Mouse (Mus musculus) lung, postnatal 0 days (tissue): ENCODE measurements around the gene Tas2r106. TPM values are rescaled to one million over a fixed set of nuclear protein-coding genes. Genes with fewer than 3 reads are reported as not detected.

Experiments
- ATAC-seq: fragments of 200-750 bp; cut with Nextera tagmentation; 2 replicates; pipeline ENCODE4 v1.8.0; 2017; ENCODE audit warnings: moderate library complexity
- DNase-seq: peaks from one replicate; pipeline ENCODE4 v3.0.0-alpha.2; 2016; ENCODE audit warnings: low spot score
- H3K27ac ChIP-seq: fragments of 300-500 bp; sonication (generic); 2 replicates; pipeline ENCODE4 v1.5.1; 2014; ENCODE audit warnings: antibody characterized with exemption, mild to moderate bottlenecking, low read length, mixed read lengths
- H3K27me3 ChIP-seq: fragments of 300-500 bp; sonication (generic); replicated peaks from 2 replicates; pipeline ENCODE4 v1.6.1; 2014; ENCODE audit warnings: low read length, mixed read lengths; ENCODE audit not compliant: insufficient read depth
- H3K36me3 ChIP-seq: fragments of 300-500 bp; sonication (generic); 2 replicates; pipeline ENCODE4 v1.6.1; 2014; ENCODE audit warnings: low read length, mixed read lengths; ENCODE audit not compliant: insufficient read depth
- H3K4me1 ChIP-seq: fragments of 300-500 bp; sonication (generic); 2 replicates; pipeline ENCODE4 v1.6.1; 2014; ENCODE audit warnings: antibody characterized with exemption, low read depth, low read length, mixed read lengths; ENCODE audit not compliant: insufficient read depth
- H3K4me2 ChIP-seq: fragments of 300-500 bp; sonication (generic); replicated peaks from 2 replicates; pipeline ENCODE4 v1.6.1; 2014; ENCODE audit warnings: low read depth, mild to moderate bottlenecking, low read length, moderate library complexity, mixed read lengths
- H3K4me3 ChIP-seq: fragments of 300-500 bp; sonication (generic); 2 replicates; pipeline ENCODE4 v1.5.1; 2014; ENCODE audit warnings: low read depth, low read length
- H3K9ac ChIP-seq: fragments of 300-500 bp; sonication (generic); replicated peaks from 2 replicates; pipeline ENCODE4 v1.6.1; 2014; ENCODE audit warnings: low read depth, mild to moderate bottlenecking
- H3K9me3 ChIP-seq: fragments of 300-500 bp; sonication (generic); 2 replicates; pipeline ENCODE4 v1.6.1; 2016; ENCODE audit warnings: low read length, mixed read lengths
- CTCF ChIP-seq: IDR thresholded peaks from 2 replicates; pipeline ENCODE4 v1.5.1; 2016; ENCODE audit warnings: antibody characterized with exemption, mild to moderate bottlenecking
- EP300 ChIP-seq: IDR thresholded peaks from 2 replicates; pipeline ENCODE4 v1.6.1; 2016; ENCODE audit warnings: antibody characterized with exemption, mild to moderate bottlenecking, control low read depth
- WGBS: fragments of 180-500 bp; shearing (Covaris S2); extraction: QIAGEN DNeasy Blood & Tissue Kit; methylation state at CpG from one replicate; pipeline ENCODE4 v1.1.7; 2014; 5-methylcytosine and 5-hydroxymethylcytosine counted together
- polyA plus RNA-seq: library from polyadenylated mRNA; unstranded; fragments of >200 nt; fragmentation: Nextera tagmentation; extraction: Ambion mirVana; gene quantifications from 2 replicates; pipeline ENCODE4 v1.2.1, GENCODE M21; 2015

The Tas2r106 gene
- polyA plus RNA-seq, result not detected in 2 replicates

GRCm38 (mm10) chr6:131678786-131679185 lies at the start of gene Tas2r106:
Gene Tas2r106, minus strand, starts transcription at chr6:131678886.
- TF ChIP-seq CTCF, result no peak
- TF ChIP-seq EP300, result no peak
- DNase-seq, result no peak
- Histone ChIP-seq H3K27ac (no peak within 1 kb of the TSS), H3K9me3 (no peaks in the 10 kb centered on the region), H3K27me3 (no peaks in the 10 kb centered on the region), H3K36me3 (no peaks in the 10 kb centered on the region), H3K9ac (no peak within 1 kb of the TSS), H3K4me3 (no peak within 1 kb of the TSS), H3K4me2 (no peak within 1 kb of the TSS), H3K4me1 (no peaks in the 10 kb centered on the region)
- 60% methylated on average over 3 of the region's 3 CpGs for WGBS
- no peak for ATAC-seq

GRCm38 (mm10) chr6:131712803-131713202 lies 34.1 kb upstream of the Tas2r106 start:
- no peaks in the 10 kb centered on the region for H3K27me3 ChIP-seq

GRCm38 (mm10) chr6:131689963-131690362 lies 11.3 kb upstream of the Tas2r106 start, which contains the start of gene Tas2r114:
Gene Tas2r114, minus strand, starts transcription at chr6:131690063.
- H3K9me3 ChIP-seq, result no peaks in the 10 kb centered on the region
- H3K9ac ChIP-seq, result no peak within 1 kb of the TSS
- DNase-seq, result no peak
- H3K4me1 ChIP-seq, result no peaks in the 10 kb centered on the region
- ATAC-seq, result no peak
- no peaks in the 10 kb centered on the region for H3K27me3 ChIP-seq
- H3K36me3 ChIP-seq, result no peaks in the 10 kb centered on the region
- no peak within 1 kb of the TSS for H3K27ac ChIP-seq
- no peak for TF ChIP-seq CTCF
- no peak for TF ChIP-seq EP300
- no peak within 1 kb of the TSS for H3K4me2 ChIP-seq
- H3K4me3 ChIP-seq, result no peak within 1 kb of the TSS

More at GRCm38 (mm10) chr6:131712803-131713202, 34.1 kb upstream of the Tas2r106 start:
- H3K36me3 ChIP-seq, result no peaks in the 10 kb centered on the region
- no peak for DNase-seq
- WGBS, result 43% methylated on average over 7 of the region's 7 CpGs
- TF ChIP-seq EP300, result no peak
- no peak for TF ChIP-seq CTCF
- H3K4me2 ChIP-seq, result no peak overlapping the region
- no peak for ATAC-seq
- no peak overlapping the region for H3K9ac ChIP-seq
- no peaks in the 10 kb centered on the region for H3K9me3 ChIP-seq
- no peaks in the 10 kb centered on the region for H3K4me1 ChIP-seq
- no peak overlapping the region for H3K27ac ChIP-seq
- no peak overlapping the region for H3K4me3 ChIP-seq

- no peak for ATAC-seq
- Histone ChIP-seq H3K4me3 (no peak within 1 kb of the TSS), H3K9me3 (no peaks in the 10 kb centered on the region), H3K4me1 (no peaks in the 10 kb centered on the region), H3K27me3 (no peaks in the 10 kb centered on the region), H3K9ac (no peak within 1 kb of the TSS), H3K4me2 (no peak within 1 kb of the TSS), H3K27ac (no peak within 1 kb of the TSS), H3K36me3 (no peaks in the 10 kb centered on the region)
- 56% methylated on average over 1 of the region's 1 CpGs for WGBS
- TF ChIP-seq EP300 (no peak), CTCF (no peak)
- no peak for DNase-seq
These were observed 8.7 kb upstream of the Tas2r106 start, which contains the start of gene Tas2r105 for GRCm38 (mm10) chr6:131687395-131687794. Gene Tas2r105, minus strand, starts transcription at chr6:131687495.

GRCm38 (mm10) chr6:131685644-131686043 lies 7.0 kb upstream of the Tas2r106 start, which contains the start of gene Tas2r104:
Gene Tas2r104, minus strand, starts transcription at chr6:131685744.
- Histone ChIP-seq H3K27me3 (no peaks in the 10 kb centered on the region), H3K36me3 (no peaks in the 10 kb centered on the region), H3K9ac (no peak within 1 kb of the TSS), H3K9me3 (no peaks in the 10 kb centered on the region), H3K4me3 (no peak within 1 kb of the TSS), H3K27ac (no peak within 1 kb of the TSS), H3K4me2 (no peak within 1 kb of the TSS), H3K4me1 (no peaks in the 10 kb centered on the region)
- 73% methylated on average over 1 of the region's 1 CpGs for WGBS
- no peak for ATAC-seq
- TF ChIP-seq EP300, result no peak
- TF ChIP-seq CTCF, result no peak
- no peak for DNase-seq

GRCm38 (mm10) chr6:131660049-131660448 lies 18.6 kb downstream of the Tas2r106 start, which contains the start of gene Tas2r107:
Gene Tas2r107, minus strand, starts transcription at chr6:131660149.
- TF ChIP-seq CTCF (no peak), EP300 (no peak)
- no peak within 1 kb of the TSS for H3K4me3 ChIP-seq
- H3K9me3 ChIP-seq, result no peaks in the 10 kb centered on the region
- H3K36me3 ChIP-seq, result no peaks in the 10 kb centered on the region
- H3K4me2 ChIP-seq, result no peak within 1 kb of the TSS
- no peaks in the 10 kb centered on the region for H3K4me1 ChIP-seq
- H3K27me3 ChIP-seq, result no peaks in the 10 kb centered on the region
- DNase-seq (no peak), ATAC-seq (no peak)
- no peak within 1 kb of the TSS for H3K9ac ChIP-seq
- H3K27ac ChIP-seq, result no peak within 1 kb of the TSS

DNA sequence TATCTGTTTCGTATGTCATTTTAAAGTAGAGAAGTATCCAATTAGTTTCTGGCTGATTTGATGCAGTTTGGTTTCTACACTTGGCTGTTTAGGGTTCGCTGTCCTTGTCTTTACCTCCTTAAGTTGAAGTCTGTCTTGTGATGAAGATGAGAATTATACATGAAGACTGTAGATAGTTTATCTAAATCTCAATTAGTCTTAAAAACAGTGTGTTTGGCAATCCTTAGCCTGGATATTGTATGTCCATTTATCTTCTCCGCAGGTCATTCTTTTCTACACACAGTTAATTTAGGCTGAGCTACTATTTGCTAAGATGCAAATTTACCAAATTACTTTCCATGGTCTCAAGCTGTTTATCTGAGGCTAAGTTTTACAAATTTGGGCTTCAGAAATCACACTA lies 47.9 kb downstream of the Tas2r106 start, which contains the start of gene Tas2r130:
Tas2r130 (minus strand) TSS at position 101 of the 400 bp plus-strand sequence.
- ATAC-seq, result no peak
- Histone ChIP-seq H3K4me1 (no peaks in the 10 kb centered on the region), H3K36me3 (no peaks in the 10 kb centered on the region), H3K9ac (no peak within 1 kb of the TSS), H3K4me3 (no peak within 1 kb of the TSS), H3K27ac (no peak within 1 kb of the TSS), H3K4me2 (no peak within 1 kb of the TSS), H3K27me3 (no peaks in the 10 kb centered on the region), H3K9me3 (no peaks in the 10 kb centered on the region)
- WGBS, result 71% methylated on average over 3 of the region's 3 CpGs
- no peak for DNase-seq
- no peak for TF ChIP-seq CTCF
- no peak for TF ChIP-seq EP300

Other genes starting within 250 kb of the Tas2r106 start
- gene 5430401F13Rik, start 192.5 kb downstream of the Tas2r106 start, polyA plus RNA-seq, result not detected in 2 replicates
- gene Gm6619, start 192.5 kb downstream of the Tas2r106 start, polyA plus RNA-seq, result not detected in 2 replicates
- not detected in 2 replicates for gene Tas2r130, start 48.0 kb downstream of the Tas2r106 start, polyA plus RNA-seq
- not detected in 2 replicates for gene Tas2r107, start 18.7 kb downstream of the Tas2r106 start, polyA plus RNA-seq
- gene Tas2r104, start 6.9 kb upstream of the Tas2r106 start, polyA plus RNA-seq, result not detected in 2 replicates
- not detected in 2 replicates for gene Tas2r105, start 8.6 kb upstream of the Tas2r106 start, polyA plus RNA-seq
- gene Tas2r114, start 11.2 kb upstream of the Tas2r106 start, polyA plus RNA-seq, result not detected in 2 replicates